Mouse (Mus musculus) cerebellum, adult 11-12 months (tissue): ENCODE results near the gene Prx.

ENCODE experiments used
- DNase-seq: peaks from one replicate; pipeline ENCODE4 v3.0.0; 2022

Prx gene

GRCm38 (mm10) chr7:27526039-27526827 lies 27.1 kb downstream of the Prx start:
- peak; percentile 71 for DNase-seq

GRCm38 (mm10) chr7:27529070-27529469 lies 29.9 kb downstream of the Prx start:
- DNase-seq = no peak

GRCm38 (mm10) chr7:27530937-27531336 lies 31.8 kb downstream of the Prx start:
- DNase-seq = no peak

- no peak for DNase-seq
Observed at GRCm38 (mm10) chr7:27531707-27532106, 32.6 kb downstream of the Prx start.

- no peak for DNase-seq
Observed at GRCm38 (mm10) chr7:27532480-27533050, 33.4 kb downstream of the Prx start.

- DNase-seq = no peak
Observed at GRCm38 (mm10) chr7:27535386-27535785, 36.3 kb downstream of the Prx start.

- no peak for DNase-seq
Observed at GRCm38 (mm10) chr7:27536618-27537017, 37.5 kb downstream of the Prx start.

GRCm38 (mm10) chr7:27537998-27538397 lies 38.9 kb downstream of the Prx start:
- no peak for DNase-seq

- no peak for DNase-seq
Observed at GRCm38 (mm10) chr7:27538797-27539196, 39.7 kb downstream of the Prx start.

- no peak for DNase-seq
Observed at GRCm38 (mm10) chr7:27540521-27540920, 41.4 kb downstream of the Prx start.

- no peak for DNase-seq
Observed at GRCm38 (mm10) chr7:27540935-27541334, 41.8 kb downstream of the Prx start.

GRCm38 (mm10) chr7:27541431-27541830 lies 42.3 kb downstream of the Prx start:
- DNase-seq = peak; percentile 50

GRCm38 (mm10) chr7:27541922-27542321 lies 42.8 kb downstream of the Prx start:
- DNase-seq = no peak

- peak; percentile 87 for DNase-seq
Observed at GRCm38 (mm10) chr7:27542392-27543033, 43.4 kb downstream of the Prx start.

- DNase-seq = no peak
Observed at GRCm38 (mm10) chr7:27543065-27543464, 43.9 kb downstream of the Prx start.

- DNase-seq = no peak
Observed at GRCm38 (mm10) chr7:27543851-27544250, 44.7 kb downstream of the Prx start.

GRCm38 (mm10) chr7:27544675-27545370 lies 45.7 kb downstream of the Prx start:
- no peak for DNase-seq

- no peak for DNase-seq
Observed at GRCm38 (mm10) chr7:27549597-27549996, 50.5 kb downstream of the Prx start.

GRCm38 (mm10) chr7:27552070-27552469 lies 52.9 kb downstream of the Prx start:
- no peak for DNase-seq

GRCm38 (mm10) chr7:27552931-27553513 lies 53.9 kb downstream of the Prx start, which contains the start of the genes Pld3 and 2310022A10Rik:
Pld3 (minus strand) TSS chr7:27553218.
2310022A10Rik (plus strand) TSS chr7:27553233.
- DNase-seq = peak; percentile 99

GRCm38 (mm10) chr7:27560291-27560887 lies 61.3 kb downstream of the Prx start:
- no peak for DNase-seq

GRCm38 (mm10) chr7:27560978-27561377 lies 61.9 kb downstream of the Prx start:
- DNase-seq = no peak
